ENCODE assay signal across 23 mouse cellular contexts in genomic region chr13:97869428-97869827, GRCm38 (mm10).
DNase-seq lines count a peak whose midpoint lies in the region; ATAC-seq lines count a peak whose summit lies in the region.
"Had no signal": no experiment of that assay in that cellular context is flagged by ENCODE, and none has a peak within 500 bp of the region (broad histone marks: within the 10 kb centered on the region; RNA-seq: fewer than 3 reads in every experiment).

No protein-coding gene starts in this region.

- H3K9me3 ChIP-seq in kidney, embryonic 16.5 days (ENCODE audit: low read length), result no peaks in the 10 kb centered on the region
- no peaks in the 10 kb centered on the region for H3K9me3 ChIP-seq in forebrain, embryonic 16.5 days (ENCODE audit: control insufficient read depth, low read length)
- H3K9me3 ChIP-seq: forebrain, embryonic 10.5 days; heart, embryonic 13.5 days; hindbrain, embryonic 12.5 days; midbrain, embryonic 15.5 days had no signal

- peaks cover 30% of the 10 kb centered on the region for H3K4me1 ChIP-seq in kidney, embryonic 16.5 days (ENCODE audit: insufficient read depth, low read length)
- H3K4me1 ChIP-seq in forebrain, embryonic 16.5 days (replicated peaks; ENCODE audit: control insufficient read depth, insufficient read depth, low read length), result no peaks in the 10 kb centered on the region

- H3K4me2 ChIP-seq in kidney, embryonic 16.5 days (replicated peaks; ENCODE audit: low read depth, low read length), result no peak overlapping the region
- no peak overlapping the region for H3K4me2 ChIP-seq in forebrain, embryonic 16.5 days (ENCODE audit: low read length)
- H3K4me2 ChIP-seq: heart, embryonic 13.5 days; hindbrain, embryonic 12.5 days; midbrain, embryonic 15.5 days had no signal

- no peak for DNase-seq in kidney, adult 18-20 months
- DNase-seq in 416B (ENCODE audit: low read depth), result peak; percentile 31
- DNase-seq in B cell, adult 2 months, result no peak
- DNase-seq: adrenal gland, adult 8-10 months; cerebellum, adult 9-11 months; forebrain, postnatal 0 days; gastrocnemius, postnatal 14 days; heart, adult 2 months; heart, postnatal 14 days; liver; liver, postnatal 0 days; lung, postnatal 10 days; thymus, postnatal 14 days had no signal

- H3K36me3 ChIP-seq in kidney, embryonic 16.5 days (ENCODE audit: insufficient read depth, low read length), result no peaks in the 10 kb centered on the region
- H3K36me3 ChIP-seq in forebrain, embryonic 16.5 days (ENCODE audit: control insufficient read depth, insufficient read depth), result no peaks in the 10 kb centered on the region
- H3K36me3 ChIP-seq: forebrain, embryonic 10.5 days; heart, embryonic 13.5 days; hindbrain, embryonic 12.5 days; midbrain, embryonic 15.5 days had no signal

- 44% methylated on average over 12 of the region's 12 CpGs for WGBS in kidney, embryonic 16.5 days
- 87% methylated on average over 12 of the region's 12 CpGs for WGBS in forebrain, embryonic 16.5 days

- H3K27me3 ChIP-seq in kidney, embryonic 16.5 days (ENCODE audit: insufficient read depth, low read length), result no peaks in the 10 kb centered on the region
- H3K27me3 ChIP-seq in forebrain, embryonic 16.5 days (replicated peaks; ENCODE audit: control insufficient read depth, insufficient read depth, low read length), result no peaks in the 10 kb centered on the region
- H3K27me3 ChIP-seq: heart, embryonic 13.5 days; hindbrain, embryonic 12.5 days; midbrain, embryonic 15.5 days had no signal

- H3K27ac ChIP-seq in kidney, embryonic 16.5 days (ENCODE audit: low read length), result peak overlapping the region; percentile 51
- H3K27ac ChIP-seq in forebrain, embryonic 16.5 days (ENCODE audit: low read length), result no peak overlapping the region
- H3K27ac ChIP-seq: forebrain, embryonic 10.5 days; heart, adult 2 months; heart, embryonic 13.5 days; hindbrain, embryonic 12.5 days; midbrain, embryonic 15.5 days had no signal

- no peak overlapping the region for H3K4me3 ChIP-seq in kidney, embryonic 16.5 days (ENCODE audit: low read length)
- no peak overlapping the region for H3K4me3 ChIP-seq in forebrain, embryonic 16.5 days (replicated peaks; ENCODE audit: low read length)
- H3K4me3 ChIP-seq: forebrain, embryonic 10.5 days; heart, adult 2 months; heart, embryonic 13.5 days; hindbrain, embryonic 12.5 days; megakaryocyte, embryonic 14.5 days; midbrain, embryonic 15.5 days had no signal

- H3K9ac ChIP-seq in kidney, embryonic 16.5 days (replicated peaks; ENCODE audit: low read length), result no peak overlapping the region
- no peak overlapping the region for H3K9ac ChIP-seq in forebrain, embryonic 16.5 days (replicated peaks; ENCODE audit: low read depth, low read length)
- H3K9ac ChIP-seq: forebrain, postnatal 0 days; heart, embryonic 13.5 days; hindbrain, embryonic 12.5 days; liver, postnatal 0 days; midbrain, embryonic 15.5 days had no signal

- no peak for ATAC-seq in kidney, embryonic 16.5 days (ENCODE audit: low FRiP score, low TSS enrichment)
- peak; percentile 97 for ATAC-seq in granulocyte monocyte progenitor cell, adult 5-6 weeks (replicated peaks; ENCODE audit: poor library complexity, severe bottlenecking)
- peak; percentile 92 for ATAC-seq in megakaryocyte progenitor cell, adult 5-6 weeks (replicated peaks; ENCODE audit: poor library complexity)
- ATAC-seq in forebrain, embryonic 16.5 days, result no peak
- ATAC-seq: forebrain, postnatal 0 days; intestine, postnatal 0 days; liver, postnatal 0 days; midbrain, embryonic 15.5 days had no signal

Comparison
In these comparisons a context has a peak if more than half of its experiments do, and no peak if none do; other contexts are left out.
1. ATAC-seq: peak in granulocyte monocyte progenitor cell, adult 5-6 weeks (single experiment) and megakaryocyte progenitor cell, adult 5-6 weeks (single experiment); none in kidney, embryonic 16.5 days (single experiment) and forebrain, embryonic 16.5 days (single experiment).